Mouse (Mus musculus) ES-Bruce4 (cell line): ENCODE data around the gene Uba52.

Source experiments
- CTCF ChIP-seq: IDR thresholded peaks from one replicate; pipeline ENCODE4 v1.8.1; 2011; ENCODE audit warnings: low read depth, low read length
- EP300 ChIP-seq: IDR thresholded peaks from 2 replicates; pipeline ENCODE4 v1.6.1; 2011; ENCODE audit warnings: low read depth, low read length; ENCODE audit not compliant: insufficient read depth
- POLR2A ChIP-seq: IDR thresholded peaks from one replicate; pipeline ENCODE4 v1.8.1; 2011; ENCODE audit warnings: low read length; ENCODE audit not compliant: insufficient read depth

DNA sequence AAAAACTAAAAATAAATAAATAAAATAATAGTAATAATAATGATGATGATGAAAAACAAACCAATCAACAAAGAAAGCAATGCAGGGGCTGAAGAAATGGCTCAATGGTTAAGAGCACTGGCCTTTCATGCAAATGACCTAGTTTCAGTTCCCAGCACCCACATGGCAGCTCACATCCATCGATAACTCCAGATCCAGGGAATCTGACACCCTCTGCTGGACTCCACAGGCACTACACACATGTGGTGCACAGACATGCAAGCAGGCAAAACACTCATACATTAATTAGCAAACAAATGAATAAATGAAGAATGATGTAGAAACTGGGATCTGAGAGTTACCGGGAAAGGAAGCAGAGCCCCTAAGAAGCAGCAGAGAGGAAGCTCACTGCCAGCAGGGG, 51.0 kb downstream of the Uba52 start:
- TF ChIP-seq POLR2A (no peak), CTCF (peak; percentile 20), EP300 (no peak)
